Mouse (Mus musculus): Measurements from ENCODE around the gene S1pr3.

- TF ChIP-seq CTCF (IDR thresholded peaks at IDR 0.05; ENCODE audit: low read depth) (no peak), EP300 (optimal IDR thresholded peaks at IDR 0.05) (no peak)
Measured at GRCm38 (mm10) chr13:51419501-51419900, 11.1 kb downstream of the S1pr3 start.

All from stomach, postnatal 0 days (tissue).